Mouse (Mus musculus): ENCODE data around the gene Dcps.

DNA sequence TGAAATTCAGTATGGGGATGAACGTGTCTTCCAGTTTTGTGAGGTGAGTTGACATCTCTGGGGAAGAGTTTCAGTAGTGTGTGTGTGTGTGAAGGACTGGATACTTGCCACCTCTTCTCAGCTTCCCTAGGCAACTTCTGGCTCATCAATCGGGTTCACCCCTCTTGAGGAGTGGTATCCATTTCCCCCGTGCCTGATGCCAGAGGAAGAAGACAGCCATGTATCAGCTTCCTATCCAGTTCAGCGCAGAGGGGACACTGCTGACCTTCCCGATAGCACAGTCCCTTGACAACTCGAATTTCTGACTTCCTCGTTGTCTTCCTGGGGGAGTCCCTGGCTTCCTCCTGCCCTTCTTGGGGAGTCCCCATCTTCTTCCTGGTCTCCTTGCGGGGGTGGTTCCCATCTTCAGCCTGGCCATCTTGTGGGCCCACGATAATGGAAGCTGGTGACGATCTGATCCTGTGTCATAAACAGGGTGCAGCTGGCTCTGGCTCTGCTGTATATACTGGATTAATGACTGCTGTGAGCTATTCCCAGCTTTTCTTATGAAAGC lies 11.6 kb upstream of the Dcps start:
- TF ChIP-seq POLR2A (IDR thresholded peaks at IDR 0.05; ENCODE audit: extremely low read depth, insufficient read depth, low read length): no peak
- no peak for TF ChIP-seq CTCF (IDR thresholded peaks at IDR 0.05; ENCODE audit: low read depth, low read length)

Data from liver, adult 2 months (tissue).